Mouse (Mus musculus) left cerebral cortex, postnatal 10 days (tissue): Measurements from ENCODE around the gene Plekhg5. TPM values are rescaled to one million over a fixed set of nuclear protein-coding genes. Genes with fewer than 3 reads are reported as not detected.

Experiments
- DNase-seq, 2 experiments: peaks; one replicate each; pipeline ENCODE4 v3.0.0; 2021 to 2022; ENCODE audit warnings: low spot score in 2 of 2, mixed read lengths in 1 of 2; ENCODE audit errors: extremely low spot score in 1 of 2
- intact Hi-C: fragments of 180-260 bp; cut with DNase I; formaldehyde crosslinking; loops from one replicate; pipeline ENCODE4 v1.15.1; 2025
- total RNA-seq, 2 experiments: library from RNA; stranded (reverse); gene quantifications; 2 replicates each; pipeline ENCODE4 v1.2.3; 2021

Gene Plekhg5
- total RNA-seq, 2 experiments from 2014 or later = 43.3 to 46.9 TPM

DNA sequence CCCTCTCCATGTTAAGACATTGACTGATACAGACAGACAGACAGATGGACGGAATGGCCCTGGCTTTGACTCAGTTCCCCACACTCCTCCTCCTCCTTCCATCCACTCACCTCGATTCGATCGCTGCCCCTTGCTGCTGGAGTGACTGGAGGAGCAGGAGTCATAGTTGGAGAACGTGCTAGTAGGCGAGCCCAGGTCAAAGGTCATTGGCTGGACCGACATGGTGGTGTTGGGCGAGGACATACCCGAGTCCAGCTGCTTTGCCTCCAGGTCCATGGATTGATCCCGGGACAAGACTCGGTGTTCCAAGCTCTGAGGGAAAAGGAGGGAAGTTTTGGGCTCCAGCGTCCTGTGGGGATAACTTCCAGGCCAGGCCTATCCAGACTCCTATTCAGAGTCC lies 63.1 kb downstream of the Plekhg5 start:
- no peak for DNase-seq
- intact Hi-C loops = no loop called here

DNA sequence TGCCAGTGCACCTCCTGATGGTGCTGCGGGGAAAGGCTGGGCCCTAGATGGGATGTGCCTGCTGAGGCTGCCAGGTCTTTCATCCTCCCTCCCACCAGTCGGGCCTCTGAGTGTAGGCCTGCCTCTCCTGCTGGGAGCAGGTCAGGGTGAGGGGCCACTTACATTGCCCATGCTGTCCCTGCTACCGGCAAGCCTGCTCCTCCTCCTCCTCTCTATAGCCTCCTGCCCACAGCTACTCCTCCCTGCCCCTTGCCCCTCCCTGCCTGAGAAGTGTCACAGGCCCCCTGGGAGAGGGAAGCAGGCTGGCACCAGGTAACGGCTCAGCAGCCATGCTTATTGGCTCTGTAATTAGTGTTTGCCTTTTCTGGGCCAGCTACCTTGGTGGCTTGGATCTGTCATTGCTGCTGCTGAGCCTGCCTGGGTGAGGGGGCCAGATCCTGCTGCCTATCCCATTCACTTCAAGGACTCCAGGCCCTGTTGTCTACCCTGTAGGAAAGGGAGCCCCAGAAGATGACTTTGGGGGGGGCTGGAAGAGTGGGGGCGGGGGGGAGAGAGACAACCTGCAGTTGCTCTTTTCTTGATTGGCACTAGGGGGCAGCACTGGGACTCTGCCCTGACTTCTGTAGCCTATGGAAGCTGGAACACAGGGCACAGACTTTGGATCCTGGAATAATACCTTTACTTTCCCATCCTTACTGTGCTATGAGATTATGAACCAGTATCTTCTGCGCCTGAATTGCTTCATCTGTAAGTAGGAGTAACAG lies 64.0 kb downstream of the Plekhg5 start:
- no peak for DNase-seq
- intact Hi-C loops = no loop called here

DNA sequence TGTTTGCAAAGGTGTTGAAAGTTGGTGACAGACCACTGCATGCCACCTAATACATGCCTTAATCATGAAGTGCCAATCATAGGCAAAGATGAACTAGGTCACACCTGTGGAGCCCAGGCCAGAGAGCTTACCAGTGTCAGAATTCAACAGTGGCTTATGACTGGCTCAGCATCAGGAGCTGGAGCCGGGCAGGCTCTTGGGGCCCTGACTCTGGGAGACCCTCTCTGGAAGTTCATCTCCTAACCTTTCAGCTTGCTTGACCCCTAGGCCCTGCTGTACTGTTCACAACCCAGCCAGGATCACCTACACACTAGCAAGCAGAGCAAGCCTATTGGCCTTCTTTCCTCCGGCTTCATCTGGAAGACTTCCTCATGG lies 64.6 kb downstream of the Plekhg5 start:
- intact Hi-C loops = no loop called here
- DNase-seq = no peak

DNA sequence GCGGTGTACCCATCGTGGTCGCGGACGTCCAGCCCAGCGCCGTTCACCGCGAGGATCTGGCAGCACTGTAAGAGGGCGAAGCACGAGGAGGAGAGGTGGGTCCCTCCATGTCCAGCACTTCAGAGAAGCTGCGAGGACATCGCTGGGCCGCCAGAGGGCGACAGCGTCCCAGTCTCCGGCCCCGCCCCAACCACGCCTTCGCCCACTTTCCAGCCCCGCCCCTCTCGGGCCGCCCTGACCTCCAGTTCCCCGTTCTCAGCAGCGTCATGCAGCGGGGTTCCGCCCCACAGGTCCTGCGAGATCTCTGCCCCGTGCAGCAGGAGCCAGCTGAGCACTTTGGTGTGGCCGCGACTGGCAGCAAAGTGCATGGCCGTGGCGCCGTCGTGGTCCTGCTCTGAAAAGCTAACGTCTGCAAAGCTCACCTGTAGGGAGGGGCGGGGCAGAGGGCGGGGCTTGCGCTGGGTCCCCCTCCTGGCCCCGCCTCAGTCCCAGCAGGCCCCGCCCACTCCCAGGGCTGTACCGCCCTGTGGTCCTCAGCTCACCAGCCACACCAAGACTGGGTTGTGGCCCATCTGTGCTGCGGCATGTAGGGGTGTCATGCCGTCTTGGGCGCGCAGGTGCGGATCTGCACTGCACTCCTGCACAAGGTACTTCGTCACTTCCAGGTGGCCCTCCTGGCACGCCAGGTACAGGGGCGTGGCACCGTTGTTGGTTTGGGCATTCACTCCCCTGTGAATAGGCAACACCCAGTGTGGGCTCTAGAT lies 66.4 kb downstream of the Plekhg5 start:
- DNase-seq = peak; percentile 61 to 89
- intact Hi-C loops = no loop called here

DNA sequence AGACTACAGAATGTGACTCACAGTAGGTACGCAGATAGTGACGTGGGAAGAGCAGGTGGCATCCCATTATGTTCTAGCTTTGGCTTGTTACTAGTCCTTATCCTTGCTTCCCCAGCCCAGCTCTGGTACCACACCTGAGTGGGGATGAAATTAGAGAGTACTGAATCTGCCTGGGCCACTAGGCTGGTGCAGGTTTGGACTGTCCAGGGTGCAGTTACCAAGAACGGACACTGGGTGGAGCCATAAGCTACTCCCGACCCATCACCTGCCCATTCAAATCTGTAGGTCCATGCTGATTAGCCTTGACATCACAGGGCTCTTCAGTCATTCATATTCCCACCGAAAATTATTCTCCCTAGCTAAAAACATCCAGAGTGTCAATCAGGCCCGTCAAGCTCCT lies 68.1 kb downstream of the Plekhg5 start:
- DNase-seq = no peak
- intact Hi-C loops = no loop called here

DNA sequence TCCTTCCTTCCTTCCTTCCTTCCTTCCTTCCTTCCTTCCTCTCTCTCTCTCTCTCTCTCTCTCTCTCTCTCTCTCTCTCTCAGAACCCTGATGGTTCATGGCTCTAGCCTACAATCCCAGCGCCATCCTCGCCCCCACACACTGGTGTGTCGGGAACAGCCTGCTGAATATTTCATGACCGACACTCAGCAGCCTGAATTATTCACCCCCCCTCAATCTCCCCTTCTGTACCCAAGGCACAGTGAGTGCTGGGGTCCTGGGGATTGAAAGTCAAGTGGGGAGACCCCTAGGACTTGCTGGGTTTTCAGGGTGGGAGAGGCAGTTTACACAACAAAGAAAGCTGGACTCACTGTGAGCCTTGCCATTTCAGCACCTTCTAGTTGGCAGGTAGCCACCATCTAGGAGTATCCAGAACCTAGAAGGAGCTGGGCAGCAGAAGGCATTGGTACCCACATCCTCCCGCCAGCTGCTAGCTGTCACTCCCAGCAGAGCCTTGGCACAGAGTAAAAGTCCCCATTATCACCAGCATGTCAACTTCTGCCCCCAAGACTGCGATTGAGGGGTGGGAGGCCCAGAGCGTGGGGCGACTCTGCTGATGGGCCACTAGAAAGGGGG lies 69.3 kb downstream of the Plekhg5 start:
- intact Hi-C loops = no loop called here
- no peak for DNase-seq

DNA sequence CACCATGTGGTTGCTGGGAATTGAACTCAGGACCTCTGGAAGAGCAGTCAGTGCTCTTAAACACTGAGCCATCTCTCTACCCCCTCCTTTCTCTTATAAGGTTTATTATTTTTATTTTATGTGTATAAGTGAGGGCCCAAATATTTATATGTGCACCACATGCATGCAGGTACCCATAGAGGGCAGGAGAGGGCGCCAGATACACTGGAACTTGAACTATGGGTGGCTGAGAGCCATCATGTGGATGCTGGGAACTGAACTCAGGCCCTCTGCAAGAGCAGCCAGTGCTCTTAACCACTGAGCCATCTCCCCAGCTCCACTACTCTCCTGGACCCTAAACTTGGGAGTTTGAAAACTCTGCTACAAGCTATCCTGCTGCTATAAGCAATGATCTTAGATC lies 71.3 kb downstream of the Plekhg5 start:
- DNase-seq = no peak
- intact Hi-C loops = no loop called here

DNA sequence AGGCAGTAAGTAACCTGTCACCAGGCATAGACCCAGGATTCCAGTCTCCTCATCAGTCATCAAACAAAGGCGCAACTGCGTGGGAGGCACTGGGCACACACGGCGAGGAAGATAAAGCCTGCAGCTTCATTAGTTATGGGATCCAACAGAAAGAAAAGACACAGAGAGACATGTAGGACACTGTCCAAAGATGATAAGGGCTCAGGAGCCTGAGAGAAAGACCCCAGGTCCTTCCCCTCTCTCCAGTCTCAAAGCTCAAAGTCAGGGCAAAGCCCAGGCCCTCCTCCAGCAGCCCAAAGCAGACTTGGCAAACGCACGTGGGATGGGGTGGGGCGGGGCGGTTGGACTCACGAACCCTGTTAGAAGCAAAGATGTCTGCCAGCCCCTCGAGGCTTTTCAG lies 73.2 kb downstream of the Plekhg5 start:
- intact Hi-C loops = no loop called here
- DNase-seq = no peak

DNA sequence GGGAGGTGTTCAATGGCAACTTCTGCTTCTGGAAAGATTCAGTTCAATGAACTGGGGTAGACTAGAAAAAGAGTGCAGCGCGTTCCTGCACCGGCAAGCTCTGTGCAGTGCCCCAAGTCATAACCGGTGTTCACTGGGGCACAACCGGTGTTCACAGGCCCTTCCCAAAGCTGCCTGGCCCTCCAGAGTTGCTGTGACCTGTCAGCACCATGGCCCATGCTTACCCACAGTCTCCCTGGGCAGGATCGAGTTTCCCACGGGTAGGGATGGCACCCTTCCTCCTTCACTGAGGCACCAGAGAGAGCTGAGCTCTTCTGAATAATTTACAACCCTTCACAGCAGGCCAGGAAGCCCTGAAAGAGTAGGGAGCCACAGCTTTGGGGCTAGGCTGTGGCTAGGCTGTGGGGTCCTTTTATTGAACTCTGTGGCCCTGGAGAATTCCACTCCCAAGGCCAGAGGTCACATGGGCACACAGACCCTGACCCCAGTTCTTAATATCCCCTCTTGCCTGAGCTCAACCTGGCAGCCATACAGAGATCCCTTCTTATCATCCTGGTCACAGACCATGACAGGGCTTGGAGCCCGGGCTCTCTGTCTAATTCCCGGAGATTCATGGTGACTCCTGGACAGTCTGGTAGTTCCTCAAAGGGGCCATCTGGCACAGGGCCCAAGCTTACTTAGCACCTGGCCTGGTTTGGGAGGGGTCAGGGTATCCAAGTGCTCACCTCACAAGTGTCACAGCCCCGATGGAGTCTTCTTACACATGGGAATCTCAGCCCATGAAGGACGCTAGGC lies 73.9 kb downstream of the Plekhg5 start:
- DNase-seq = no peak
- intact Hi-C loops = no loop called here

DNA sequence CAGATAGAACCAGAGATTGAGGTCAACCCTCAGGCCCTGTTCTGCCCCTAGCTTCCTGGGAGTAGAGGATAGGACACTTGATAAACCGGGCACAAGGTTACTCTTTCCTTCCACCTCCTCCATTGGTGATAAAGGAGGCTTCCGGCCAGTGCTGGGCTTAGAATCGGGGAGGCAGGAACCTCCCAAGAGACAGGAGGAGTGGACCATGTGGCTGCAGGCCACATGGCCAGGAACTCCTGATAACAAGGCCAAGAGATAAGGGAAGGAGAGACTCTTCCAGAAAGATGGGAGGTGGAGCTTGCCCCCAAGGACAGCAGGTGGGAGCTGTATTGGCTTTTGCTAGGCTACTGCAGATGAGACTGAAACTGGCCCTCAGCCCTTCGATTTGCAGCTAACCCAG lies 78.2 kb downstream of the Plekhg5 start:
- intact Hi-C loops = no loop called here
- DNase-seq = no peak

DNA sequence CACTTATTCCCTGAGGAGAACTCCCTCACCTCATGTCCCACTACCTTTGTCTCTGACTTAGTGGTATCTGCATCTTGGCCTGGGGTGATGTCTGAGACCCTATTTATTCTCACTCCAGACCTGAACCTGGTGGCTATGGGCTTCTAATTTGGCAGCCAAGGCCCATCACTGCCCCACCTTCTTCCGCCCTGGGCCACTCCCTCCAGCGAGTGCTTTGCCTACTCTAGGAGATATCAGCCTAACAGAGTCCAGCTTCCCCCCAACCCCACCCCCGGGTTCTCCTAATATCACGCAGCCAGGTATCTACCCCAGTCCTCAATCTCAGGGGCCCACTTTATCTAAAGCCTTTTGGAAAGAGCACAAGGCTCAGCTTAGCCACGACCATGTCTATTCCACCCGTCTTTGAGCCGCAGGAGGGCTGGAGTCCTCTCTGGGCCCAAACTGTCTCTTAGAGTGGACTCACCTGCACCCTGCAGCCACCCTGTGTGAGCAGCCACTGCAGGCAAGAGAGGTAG lies 79.2 kb downstream of the Plekhg5 start:
- no peak for DNase-seq
- intact Hi-C loops = no loop called here

DNA sequence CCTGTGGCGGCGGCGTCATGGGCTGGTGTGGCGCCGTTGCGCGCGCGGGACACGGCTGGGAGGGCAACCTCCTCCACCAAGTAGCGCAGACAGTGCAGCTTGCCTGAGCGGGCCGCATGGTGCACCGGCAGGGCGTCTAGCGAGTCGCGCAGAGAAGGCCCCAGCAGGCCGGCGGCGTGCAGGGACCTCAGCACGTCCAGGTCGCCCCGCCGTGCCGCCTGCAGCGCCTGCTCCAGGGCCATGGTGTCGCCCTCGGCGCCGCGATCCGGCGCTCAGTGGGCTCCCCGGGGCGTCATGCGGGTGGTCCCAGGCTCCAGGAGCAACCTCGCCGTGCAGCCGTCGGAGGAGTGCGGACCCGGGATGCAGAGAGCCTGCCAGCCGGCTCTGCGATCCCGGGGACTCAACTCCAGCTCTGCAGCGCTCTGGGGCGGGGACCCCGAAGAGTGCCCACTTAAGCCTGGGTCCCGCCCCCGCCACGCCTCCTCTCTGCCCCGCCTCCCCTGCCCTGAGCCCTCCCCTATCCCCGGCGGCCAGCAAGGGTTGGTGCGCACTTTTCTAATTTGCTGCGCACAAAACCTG lies 79.8 kb downstream of the Plekhg5 start, which contains the start of gene Espn:
Gene Espn, minus strand, starts transcription at position 406 of the 579 bp plus-strand sequence.
- intact Hi-C loops = no loop called here

DNA sequence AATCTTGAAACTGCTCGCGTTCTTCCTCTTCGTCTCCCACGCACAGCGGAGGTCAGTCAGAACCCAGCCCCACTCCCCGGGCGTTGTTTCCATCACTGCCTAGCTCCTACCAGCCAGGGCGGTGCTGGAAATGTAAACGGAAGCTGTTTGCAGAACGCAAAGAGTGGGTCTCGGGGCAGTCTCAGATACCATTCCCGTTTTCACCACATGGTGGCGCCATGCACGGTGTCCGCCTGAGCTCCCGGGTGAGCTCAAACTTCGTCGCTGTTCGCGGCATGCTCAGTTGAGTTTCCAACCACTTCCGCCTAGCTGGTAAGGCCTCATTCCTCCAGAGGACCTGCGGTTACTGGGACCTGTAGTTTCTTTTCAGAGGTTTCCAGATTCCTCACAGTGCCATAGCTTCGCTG lies 81.5 kb downstream of the Plekhg5 start:
- intact Hi-C loops = no loop called here
- DNase-seq = peak; percentile 59 to 87

More for the DNA sequence above, 79.8 kb downstream of the Plekhg5 start, which contains the start of gene Espn:
- peak in 1 of 2 experiments; percentile 66 for DNase-seq

DNA sequence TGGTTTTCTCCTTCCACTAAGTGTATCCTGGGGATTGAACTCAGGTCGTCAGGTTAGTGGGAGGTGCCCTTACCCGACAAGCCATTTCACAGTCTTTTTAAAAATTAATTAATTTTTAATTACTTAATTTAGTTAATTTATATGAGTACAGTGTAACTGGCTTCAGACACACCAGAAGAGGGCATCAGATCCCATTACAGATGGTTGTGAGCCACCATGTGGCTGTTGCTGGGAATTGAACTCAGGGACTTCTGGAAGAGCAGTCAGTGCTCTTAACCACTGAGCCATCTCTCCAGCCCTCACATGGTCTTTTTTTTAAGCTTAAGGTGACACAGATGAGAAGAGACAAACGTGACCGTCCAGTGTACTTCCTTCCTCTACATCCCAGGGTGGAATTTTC lies 82.7 kb downstream of the Plekhg5 start:
- intact Hi-C loops = no loop called here
- no peak for DNase-seq

DNA sequence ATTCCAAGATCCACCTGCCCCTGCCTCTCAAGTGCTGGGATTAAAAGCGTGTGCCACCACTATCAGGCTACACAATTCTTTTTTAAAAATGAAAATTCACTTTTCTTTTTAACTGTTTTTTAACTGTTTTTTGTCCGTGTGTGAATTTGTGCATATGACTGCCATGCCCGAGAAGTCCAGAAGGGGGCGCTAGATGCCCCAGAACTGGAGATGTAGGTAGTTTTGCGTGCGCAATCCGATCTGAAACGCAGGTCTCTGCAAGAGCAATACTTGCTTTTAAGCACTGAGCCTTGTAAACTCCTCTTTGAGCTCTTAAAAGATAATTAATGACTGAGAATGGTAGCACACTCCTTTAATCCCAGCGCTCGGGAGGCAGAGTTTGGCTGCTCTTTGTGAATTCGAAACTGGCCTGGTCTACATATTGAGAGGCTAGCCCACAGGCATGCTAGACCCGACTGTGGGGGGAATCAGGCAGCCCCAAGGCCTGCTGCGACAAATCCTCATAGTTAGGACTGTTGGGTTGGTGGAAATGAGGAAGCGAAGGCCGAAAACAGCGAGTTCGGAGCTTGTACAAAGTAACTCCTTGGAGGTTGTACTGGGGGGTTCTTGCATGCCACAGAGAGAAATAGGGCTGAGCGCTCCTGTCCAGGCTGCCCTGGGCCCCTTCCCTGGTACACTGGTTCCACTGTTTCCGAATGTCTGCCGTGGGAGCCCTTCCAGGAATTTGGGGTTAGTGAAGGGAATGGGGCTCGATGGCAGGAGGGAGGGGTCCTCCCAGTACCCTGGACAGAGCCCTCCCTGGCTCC lies 85.7 kb downstream of the Plekhg5 start:
- intact Hi-C loops = no loop called here
- DNase-seq = no peak

DNA sequence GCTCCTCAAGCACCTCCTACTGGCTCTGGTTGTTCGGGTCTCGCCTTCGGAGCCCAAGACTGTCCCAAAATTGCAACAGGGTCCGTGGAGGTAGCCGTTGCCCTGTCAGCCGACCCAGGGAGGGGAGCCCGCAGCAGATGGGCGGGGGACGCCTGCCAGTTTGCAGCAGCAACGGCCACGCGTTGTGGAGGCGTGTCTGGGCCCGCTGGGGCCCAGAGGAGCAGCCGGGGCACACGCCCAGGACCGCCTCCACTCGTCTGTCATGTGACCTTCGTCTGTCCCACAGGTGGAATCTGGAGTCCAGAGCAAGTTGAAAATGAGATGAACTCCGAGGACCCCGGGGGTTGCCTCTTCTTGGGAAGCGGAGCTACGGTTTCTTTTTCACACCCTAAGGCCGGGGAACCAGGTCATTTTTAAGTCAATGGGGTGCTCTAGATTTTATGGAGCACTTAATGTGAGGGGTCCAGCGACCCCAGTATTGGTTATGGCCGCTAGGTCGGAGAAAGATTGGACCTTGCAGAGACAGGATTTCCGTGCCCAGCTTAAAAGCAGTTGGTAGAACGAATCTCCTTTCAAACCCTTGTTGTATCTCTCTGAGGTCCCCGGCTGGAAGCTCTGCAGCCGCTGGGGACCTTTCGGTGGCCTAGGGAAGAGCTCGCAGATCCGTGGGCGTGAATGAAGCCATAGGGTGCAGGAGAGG lies 86.4 kb downstream of the Plekhg5 start, which contains the start of gene Hes2:
Gene Hes2, plus strand, starts transcription at position 283 of the 700 bp plus-strand sequence.
- intact Hi-C loops = no loop called here

DNA sequence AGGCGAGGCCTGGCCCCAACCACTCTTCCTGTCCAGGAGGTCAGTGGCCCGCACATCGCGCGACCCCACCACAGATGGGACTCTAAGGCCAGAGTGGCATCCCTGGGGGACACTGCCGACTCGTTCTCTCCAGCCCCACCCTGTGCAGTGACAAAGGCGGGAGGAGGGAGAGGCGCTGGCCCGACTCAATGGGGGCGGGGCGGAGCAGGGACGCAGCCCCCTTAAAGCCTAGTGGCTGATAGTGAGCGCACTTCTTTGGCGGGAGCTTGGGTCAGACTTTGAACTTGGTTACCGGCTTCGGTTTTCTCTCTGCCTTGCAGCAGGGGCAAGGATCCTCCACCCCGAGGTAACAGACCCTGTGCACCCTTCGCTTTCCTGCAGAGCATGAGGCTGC lies 87.0 kb downstream of the Plekhg5 start:
- intact Hi-C loops = no loop called here
- DNase-seq = no peak

More for the DNA sequence above, 86.4 kb downstream of the Plekhg5 start, which contains the start of gene Hes2:
- no peak for DNase-seq
